Mouse (Mus musculus) E14TG2a.4 (cell line): ENCODE data around the gene Mapk8ip1.

Source experiments
- CTCF ChIP-seq: conservative IDR thresholded peaks from 2 replicates; pipeline ENCODE4 v1.5.1; 2014; ENCODE audit warnings: low read length
- NANOG ChIP-seq: IDR thresholded peaks from 2 replicates; pipeline ENCODE4 v1.6.1; 2014; ENCODE audit warnings: borderline replicate concordance, low read length, mixed read lengths
- POU5F1 ChIP-seq: IDR thresholded peaks from 2 replicates; pipeline ENCODE4 v1.6.1; 2014; ENCODE audit warnings: low read length, borderline replicate concordance

GRCm38 (mm10) chr2:92347191-92347590 lies 53.9 kb downstream of the Mapk8ip1 start:
- TF ChIP-seq CTCF = no peak
- TF ChIP-seq POU5F1 = no peak
- no peak for TF ChIP-seq NANOG
